Mouse (Mus musculus) midbrain, embryonic 10.5 days (tissue): Measurements from ENCODE around the gene Auts2. TPM values are rescaled to one million over a fixed set of nuclear protein-coding genes. Genes with fewer than 3 reads are reported as not detected.

Experiments used
- DNase-seq: peaks from one replicate; pipeline ENCODE4 v3.0.0-alpha.2; 2017; ENCODE audit warnings: low spot score
- H3K27ac ChIP-seq: fragments of 300-500 bp; sonication (generic); replicated peaks from 2 replicates; pipeline ENCODE4 v1.5.1; 2016; ENCODE audit warnings: mild to moderate bottlenecking
- H3K27me3 ChIP-seq: fragments of 300-500 bp; sonication (generic); 2 replicates; pipeline ENCODE4 v1.6.1; 2016; ENCODE audit warnings: low read depth, mild to moderate bottlenecking; ENCODE audit not compliant: poor library complexity, severe bottlenecking
- H3K36me3 ChIP-seq: fragments of 300-500 bp; sonication (generic); 2 replicates; pipeline ENCODE4 v1.6.1; 2016; ENCODE audit warnings: mild to moderate bottlenecking, moderate library complexity
- H3K4me1 ChIP-seq: fragments of 300-500 bp; sonication (generic); 2 replicates; pipeline ENCODE4 v1.6.1; 2016
- H3K4me3 ChIP-seq: fragments of 300-500 bp; sonication (generic); 2 replicates; pipeline ENCODE4 v1.5.1; 2016; ENCODE audit warnings: mild to moderate bottlenecking, moderate library complexity
- H3K9me3 ChIP-seq: fragments of 300-500 bp; sonication (generic); replicated peaks from 2 replicates; pipeline ENCODE4 v1.6.1; 2016; ENCODE audit warnings: mild to moderate bottlenecking
- WGBS: fragments of 180-500 bp; shearing (Covaris S2); methylation state at CpG from one replicate; pipeline ENCODE4 v1.1.7; 2016; 5-methylcytosine and 5-hydroxymethylcytosine counted together
- polyA plus RNA-seq: library from polyadenylated mRNA; unstranded; fragments of >200 nt; fragmentation: Nextera tagmentation; extraction: Ambion mirVana; gene quantifications from 2 replicates; pipeline ENCODE4 v1.2.1, GENCODE M21; 2016

Auts2 gene
- polyA plus RNA-seq, 1 experiment from 2014 or later, result 32.3 TPM

- H3K27ac ChIP-seq, result no peak overlapping the region
- no peak overlapping the region for H3K4me3 ChIP-seq
- no peak for DNase-seq
- H3K9me3 ChIP-seq, result no peaks in the 10 kb centered on the region
- H3K4me1 ChIP-seq, result peaks cover 16% of the 10 kb centered on the region
- H3K27me3 ChIP-seq, result no peaks in the 10 kb centered on the region
- WGBS, result 75% methylated on average over 15 of the region's 15 CpGs
- no peaks in the 10 kb centered on the region for H3K36me3 ChIP-seq
Observed at GRCm38 (mm10) chr5:132033491-132034350, 509.4 kb downstream of the Auts2 start.

GRCm38 (mm10) chr5:132030941-132031531 lies 512.1 kb downstream of the Auts2 start:
- Histone ChIP-seq H3K27ac (no peak overlapping the region), H3K27me3 (no peaks in the 10 kb centered on the region), H3K9me3 (no peaks in the 10 kb centered on the region), H3K4me3 (no peak overlapping the region), H3K36me3 (0 out of 2 replicates have a peak, but pooled peaks cover 2% of the 10 kb centered on the region), H3K4me1 (peaks cover 16% of the 10 kb centered on the region)
- DNase-seq, result no peak
- WGBS, result 83% methylated on average over 15 of the region's 15 CpGs

GRCm38 (mm10) chr5:132029638-132030037 lies 513.5 kb downstream of the Auts2 start:
- peaks cover 16% of the 10 kb centered on the region for H3K4me1 ChIP-seq
- H3K27me3 ChIP-seq, result no peaks in the 10 kb centered on the region
- DNase-seq, result no peak
- H3K4me3 ChIP-seq, result no peak overlapping the region
- 0 out of 2 replicates have a peak, but pooled peaks cover 2% of the 10 kb centered on the region for H3K36me3 ChIP-seq
- WGBS, result 85% methylated on average over 11 of the region's 11 CpGs
- H3K9me3 ChIP-seq, result no peaks in the 10 kb centered on the region
- H3K27ac ChIP-seq, result no peak overlapping the region

- Histone ChIP-seq H3K9me3 (no peaks in the 10 kb centered on the region), H3K27ac (no peak overlapping the region), H3K36me3 (0 out of 2 replicates have a peak, but pooled peaks cover 2% of the 10 kb centered on the region), H3K27me3 (no peaks in the 10 kb centered on the region), H3K4me1 (peaks cover 13% of the 10 kb centered on the region), H3K4me3 (no peak overlapping the region)
- WGBS, result 82% methylated on average over 12 of the region's 12 CpGs
- no peak for DNase-seq
Observed at GRCm38 (mm10) chr5:132029038-132029437, 514.1 kb downstream of the Auts2 start.

GRCm38 (mm10) chr5:132027859-132028498 lies 515.2 kb downstream of the Auts2 start:
- Histone ChIP-seq H3K27me3 (no peaks in the 10 kb centered on the region), H3K4me3 (no peak overlapping the region), H3K4me1 (0 out of 2 replicates have a peak, but pooled peaks cover 4% of the 10 kb centered on the region), H3K27ac (no peak overlapping the region), H3K36me3 (0 out of 2 replicates have a peak, but pooled peaks cover 2% of the 10 kb centered on the region), H3K9me3 (no peaks in the 10 kb centered on the region)
- no peak for DNase-seq
- 86% methylated on average over 5 of the region's 5 CpGs for WGBS

- Histone ChIP-seq H3K4me3 (no peak overlapping the region), H3K27ac (no peak overlapping the region), H3K36me3 (no peaks in the 10 kb centered on the region), H3K9me3 (no peaks in the 10 kb centered on the region), H3K4me1 (no peaks in the 10 kb centered on the region), H3K27me3 (no peaks in the 10 kb centered on the region)
- WGBS, result 88% methylated on average over 7 of the region's 7 CpGs
- DNase-seq, result no peak
Observed at GRCm38 (mm10) chr5:132013296-132013695, 529.8 kb downstream of the Auts2 start.

GRCm38 (mm10) chr5:132011795-132012194 lies 531.3 kb downstream of the Auts2 start:
- Histone ChIP-seq H3K4me3 (no peak overlapping the region), H3K9me3 (no peaks in the 10 kb centered on the region), H3K36me3 (no peaks in the 10 kb centered on the region), H3K27ac (no peak overlapping the region), H3K27me3 (no peaks in the 10 kb centered on the region), H3K4me1 (peaks cover 9% of the 10 kb centered on the region)
- DNase-seq, result no peak

- H3K27ac ChIP-seq, result no peak overlapping the region
- 84% methylated on average over 7 of the region's 7 CpGs for WGBS
Observed at GRCm38 (mm10) chr5:132008703-132009222, 534.4 kb downstream of the Auts2 start.

GRCm38 (mm10) chr5:132007907-132008306 lies 535.2 kb downstream of the Auts2 start:
- Histone ChIP-seq H3K9me3 (no peaks in the 10 kb centered on the region), H3K27ac (no peak overlapping the region), H3K36me3 (no peaks in the 10 kb centered on the region), H3K4me1 (peaks cover 10% of the 10 kb centered on the region), H3K4me3 (no peak overlapping the region), H3K27me3 (no peaks in the 10 kb centered on the region)
- WGBS, result 56% methylated on average over 4 of the region's 4 CpGs
- no peak for DNase-seq

More at GRCm38 (mm10) chr5:132008703-132009222, 534.4 kb downstream of the Auts2 start:
- Histone ChIP-seq H3K27me3 (no peaks in the 10 kb centered on the region), H3K9me3 (no peaks in the 10 kb centered on the region), H3K4me3 (no peak overlapping the region), H3K36me3 (no peaks in the 10 kb centered on the region), H3K4me1 (peaks cover 10% of the 10 kb centered on the region)
- no peak for DNase-seq

- Histone ChIP-seq H3K27ac (no peak overlapping the region), H3K4me1 (peaks cover 5% of the 10 kb centered on the region; the same call in 1 of the 2 replicates), H3K4me3 (no peak overlapping the region), H3K36me3 (no peaks in the 10 kb centered on the region), H3K9me3 (no peaks in the 10 kb centered on the region; the same call in 1 of the 2 replicates), H3K27me3 (no peaks in the 10 kb centered on the region)
- DNase-seq, result no peak
- WGBS, result 82% methylated on average over 12 of the region's 12 CpGs
Observed at GRCm38 (mm10) chr5:131992681-131993211, 550.4 kb downstream of the Auts2 start.

- H3K4me1 ChIP-seq, result peaks cover 5% of the 10 kb centered on the region; the same call in 1 of the 2 replicates
- no peaks in the 10 kb centered on the region; the same call in 1 of the 2 replicates for H3K9me3 ChIP-seq
- no peak overlapping the region for H3K27ac ChIP-seq
- WGBS, result 77% methylated on average over 6 of the region's 6 CpGs
- no peak overlapping the region for H3K4me3 ChIP-seq
- H3K27me3 ChIP-seq, result no peaks in the 10 kb centered on the region
- no peak for DNase-seq
- no peaks in the 10 kb centered on the region for H3K36me3 ChIP-seq
Observed at GRCm38 (mm10) chr5:131992268-131992667, 550.9 kb downstream of the Auts2 start.

GRCm38 (mm10) chr5:131990532-131990931 lies 552.6 kb downstream of the Auts2 start:
- Histone ChIP-seq H3K27ac (no peak overlapping the region), H3K27me3 (no peaks in the 10 kb centered on the region), H3K4me3 (no peak overlapping the region), H3K36me3 (no peaks in the 10 kb centered on the region), H3K4me1 (peaks cover 5% of the 10 kb centered on the region; the same call in 1 of the 2 replicates), H3K9me3 (no peaks in the 10 kb centered on the region; the same call in 1 of the 2 replicates)
- 78% methylated on average over 1 of the region's 1 CpGs for WGBS
- DNase-seq, result no peak
